Mouse (Mus musculus): Measurements from ENCODE around the gene Tfpi.

DNA sequence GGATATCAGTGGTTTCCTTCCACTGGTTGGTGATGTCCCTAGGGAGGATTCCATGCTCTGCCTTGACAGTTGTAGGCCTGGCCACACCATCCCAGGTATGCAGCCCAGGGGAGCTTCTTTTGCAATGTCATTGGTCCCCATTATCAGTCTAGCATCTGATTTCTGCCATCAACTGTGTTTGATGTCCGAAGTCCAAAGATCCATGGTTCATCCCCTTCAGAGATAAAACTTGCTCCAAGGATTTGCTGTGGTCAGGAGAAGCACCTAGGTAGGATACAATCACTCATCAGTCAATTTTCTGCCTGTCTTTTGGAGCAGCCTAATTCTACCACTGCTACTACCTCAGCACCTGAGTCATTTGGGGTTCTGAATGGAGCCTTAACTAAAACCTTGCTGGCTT lies 15.1 kb upstream of the Tfpi start:
- no peak for TF ChIP-seq CTCF (conservative IDR thresholded peaks at IDR 0.05 in 1 of 2, IDR thresholded peaks at IDR 0.05 in 1 of 2; ENCODE audit: low read depth in 2 of 2, low read length in 2 of 2)
- no peak for TF ChIP-seq RCOR1 (conservative IDR thresholded peaks at IDR 0.05; ENCODE audit: low read depth, low read length)
- TF ChIP-seq USF2 (conservative IDR thresholded peaks at IDR 0.05; ENCODE audit: low read depth, low read length), result no peak
- TF ChIP-seq EP300 (IDR thresholded peaks at IDR 0.05; ENCODE audit: low read length), result no peak
- TF ChIP-seq RAD21 (IDR thresholded peaks at IDR 0.05; ENCODE audit: low read depth, low read length), result no peak
- no peak for TF ChIP-seq POLR2A (IDR thresholded peaks at IDR 0.05; ENCODE audit: low read depth, low read length)
- no peak for TF ChIP-seq MAZ (IDR thresholded peaks at IDR 0.05; ENCODE audit: low read depth, low read length)
- no peak for TF ChIP-seq USF1 (IDR thresholded peaks at IDR 0.05; ENCODE audit: low read depth, low read length)

All from CH12.LX (cell line).